Comparison of ENCODE assay signal across 8 mouse cellular contexts in the genomic region with DNA sequence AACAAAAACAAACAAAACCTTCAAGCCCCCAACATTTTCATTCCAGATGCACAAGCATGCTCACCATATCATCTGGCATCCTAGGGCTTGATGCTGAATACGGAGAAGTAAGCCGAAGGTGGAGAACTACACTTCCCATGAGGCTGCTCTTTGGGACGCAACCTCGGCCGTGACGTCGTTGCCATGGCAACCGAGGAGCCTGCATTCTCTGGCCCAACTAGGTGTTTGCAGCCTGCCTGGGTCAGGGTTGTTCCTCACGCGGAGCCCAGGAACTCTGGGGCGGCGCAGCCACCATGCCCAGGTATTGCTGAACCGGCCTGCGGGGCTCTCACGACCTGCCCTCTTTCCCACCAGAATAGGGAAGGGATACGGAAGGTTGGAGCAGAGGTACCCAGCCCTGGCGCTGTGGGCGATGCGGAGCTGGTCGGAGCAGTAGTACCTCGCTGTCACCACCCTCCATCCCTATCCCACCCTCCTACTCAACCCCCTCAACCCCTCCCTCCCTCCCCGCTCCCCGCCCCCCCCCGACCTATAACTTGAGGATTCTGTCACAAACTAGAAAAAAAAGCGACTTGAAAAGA. TPM values are rescaled to one million over a fixed set of nuclear protein-coding genes. Genes with fewer than 3 reads are reported as not detected.
DNase-seq lines count a peak whose midpoint lies in the region; ATAC-seq and TF ChIP-seq lines count a peak whose summit lies in the region.

Dync2li1 (plus strand) TSS at position 221 of the 581 bp plus-strand sequence.

- H3K4me2 ChIP-seq in heart, embryonic 14.5 days (ENCODE audit: low read length), result peak within 1 kb of the TSS; percentile 66
- peak within 1 kb of the TSS; percentile 77 for H3K4me2 ChIP-seq in liver, embryonic 11.5 days
- peak within 1 kb of the TSS; percentile 77 for H3K4me2 ChIP-seq in myocyte (ENCODE audit: low read depth)

- H3K9me3 ChIP-seq in heart, embryonic 14.5 days (ENCODE audit: control insufficient read depth, low read length), result no peaks in the 10 kb centered on the region
- no peaks in the 10 kb centered on the region for H3K9me3 ChIP-seq in liver, embryonic 11.5 days (ENCODE audit: control insufficient read depth, low read length)

- H3K79me2 ChIP-seq in myocyte (ENCODE audit: control insufficient read depth, insufficient read depth), result no peaks in the 10 kb centered on the region

- WGBS in heart, embryonic 14.5 days, result 0% methylated on average over 25 of the region's 25 CpGs
- WGBS in liver, embryonic 11.5 days, result under 1% methylated on average over 25 of the region's 25 CpGs

- H3ac ChIP-seq in myocyte (ENCODE audit: control insufficient read depth, insufficient read length), result no peak within 1 kb of the TSS

- H3K9ac ChIP-seq in heart, embryonic 14.5 days (ENCODE audit: low read length), result peak within 1 kb of the TSS; percentile 66
- peak within 1 kb of the TSS; percentile 35; the same call in 1 of the 2 replicates for H3K9ac ChIP-seq in liver, embryonic 11.5 days (ENCODE audit: low read depth, low read length)

- H3K27ac ChIP-seq in heart, embryonic 14.5 days (replicated peaks in 1 of 2; ENCODE audit: control insufficient read depth in 1 of 2, insufficient read depth in 1 of 2, low read depth in 2 of 2, low read length in 2 of 2), result no peak within 1 kb of the TSS
- no peak within 1 kb of the TSS for H3K27ac ChIP-seq in liver, embryonic 11.5 days (ENCODE audit: low read depth, low read length)

- no peaks in the 10 kb centered on the region for H3K36me3 ChIP-seq in heart, embryonic 14.5 days (ENCODE audit: control insufficient read depth, insufficient read depth, low read length)
- H3K36me3 ChIP-seq in liver, embryonic 11.5 days (ENCODE audit: control insufficient read depth, insufficient read depth, low read length), result no peaks in the 10 kb centered on the region
- no peaks in the 10 kb centered on the region for H3K36me3 ChIP-seq in myocyte (ENCODE audit: control insufficient read depth, insufficient read depth)

- peak within 1 kb of the TSS; percentile 49 to 78 for H3K4me3 ChIP-seq in heart, embryonic 14.5 days (ENCODE audit: control insufficient read depth in 1 of 2, insufficient read depth in 1 of 2, low read depth in 1 of 2, low read length in 2 of 2)
- peak within 1 kb of the TSS; percentile 59 for H3K4me3 ChIP-seq in liver, embryonic 11.5 days (ENCODE audit: low read depth, low read length)
- peak within 1 kb of the TSS; percentile 14 for H3K4me3 ChIP-seq in myocyte

- peak; percentile 87 for ATAC-seq in heart, embryonic 14.5 days (ENCODE audit: insufficient number of reproducible peaks, insufficient read depth, low FRiP score, low read depth)
- ATAC-seq in liver, embryonic 11.5 days (replicated peaks; ENCODE audit: low FRiP score), result peak; percentile 89

- no peaks in the 10 kb centered on the region for H3K27me3 ChIP-seq in heart, embryonic 14.5 days (ENCODE audit: control insufficient read depth, insufficient read depth, low read length)
- no peaks in the 10 kb centered on the region for H3K27me3 ChIP-seq in liver, embryonic 11.5 days (replicated peaks; ENCODE audit: control insufficient read depth, insufficient read depth, low read length)
- H3K27me3 ChIP-seq in myocyte (ENCODE audit: control insufficient read depth, insufficient read depth, insufficient read length), result no peaks in the 10 kb centered on the region

- H3K4me1 ChIP-seq in heart, embryonic 14.5 days (ENCODE audit: control insufficient read depth in 2 of 2, insufficient read depth in 2 of 2, low read length in 2 of 2), result peaks cover 3% of the 10 kb centered on the region in 2 experiments; a peak in 2 of 4 replicates
- 0 out of 2 replicates have a peak, but pooled peaks cover 2% of the 10 kb centered on the region for H3K4me1 ChIP-seq in liver, embryonic 11.5 days (replicated peaks; ENCODE audit: control insufficient read depth, insufficient read depth, low read length)

- TF ChIP-seq POLR2A in myocyte (IDR thresholded peaks at IDR 0.05; ENCODE audit: insufficient read length, low read depth), result peak; percentile 49

- peak; percentile 96 for DNase-seq in CD4-positive, CD25-positive, alpha-beta regulatory T cell, adult 2 months (ENCODE audit: low read depth, low spot score)
- peak; percentile 80 for DNase-seq in c-Kit-positive CD71-negative TER-119-negative erythroid progenitor cells, embryonic 14.5 days (ENCODE audit: low read depth)
- DNase-seq in fibroblast of lung, adult 2 months (ENCODE audit: low read depth), result peak; percentile 74
- DNase-seq in kidney, postnatal 10 days, result peak; percentile 96
- DNase-seq in liver, embryonic 11.5 days (ENCODE audit: low spot score), result peak; percentile 82
- DNase-seq in spleen, postnatal 4 days (ENCODE audit: low spot score in 2 of 2), result peak; percentile 67 to 83

TF ChIP-seq in myocyte, 11 proteins besides CTCF, POLR2A, EP300 and RAD21:
- TF ChIP-seq POLR2AphosphoS2 (IDR thresholded peaks at IDR 0.05; ENCODE audit: insufficient read length, low read depth), result peak; percentile 32
- no peak for TF ChIP-seq MAX (IDR thresholded peaks at IDR 0.05; ENCODE audit: low read depth)
- TF ChIP-seq TCF12 (IDR thresholded peaks at IDR 0.05; ENCODE audit: insufficient read depth, poor library complexity, severe bottlenecking), result no peak
- no peak for TF ChIP-seq REST (IDR thresholded peaks at IDR 0.05; ENCODE audit: insufficient read depth, insufficient read length)
- TF ChIP-seq MYOG (IDR thresholded peaks at IDR 0.05; ENCODE audit: control insufficient read depth in 1 of 3, insufficient read depth in 1 of 3, insufficient read length in 2 of 3, low read depth in 2 of 3), result peak in 1 of 3 experiments; percentile 1
- TF ChIP-seq SRF (IDR thresholded peaks at IDR 0.05; ENCODE audit: control insufficient read depth, insufficient read length, low read depth), result no peak
- no peak for TF ChIP-seq CEBPB (IDR thresholded peaks at IDR 0.05; ENCODE audit: insufficient read depth, poor library complexity, severe bottlenecking)
- no peak for TF ChIP-seq E2F4 (IDR thresholded peaks at IDR 0.05; ENCODE audit: insufficient read depth)
- TF ChIP-seq MYOD1 (IDR thresholded peaks at IDR 0.05; ENCODE audit: control insufficient read depth in 1 of 3, insufficient read length in 2 of 3, low read depth in 2 of 3), result no peak
- no peak for TF ChIP-seq TCF3 (IDR thresholded peaks at IDR 0.05; ENCODE audit: insufficient read length, low read depth)
- no peak for TF ChIP-seq USF1 (IDR thresholded peaks at IDR 0.05; ENCODE audit: low read depth)

RNA-seq across cellular contexts. Expression of gene Dync2li1, which starts in this region (rescaled TPM):
- polyA plus RNA-seq in heart, embryonic 14.5 days (2014; fragmentation: Nextera tagmentation; extraction: Ambion mirVana), result 11.6 and 14.9 TPM in 2 replicates
- 7.1 and 8.9 TPM in 2 replicates for polyA plus RNA-seq in liver, embryonic 11.5 days (2014; fragmentation: Nextera tagmentation; extraction: Ambion mirVana)
- polyA plus RNA-seq in myocyte (2012; fragmentation: generic; extraction: Trizol), result 10.1 TPM
